Comparison of ENCODE assay signal across 8 mouse cellular contexts in genomic region chr6:24528064-24528243, GRCm38 (mm10). TPM values are rescaled to one million over a fixed set of nuclear protein-coding genes. Genes with fewer than 3 reads are reported as not detected.
DNase-seq lines count a peak whose midpoint lies in the region; ATAC-seq and TF ChIP-seq lines count a peak whose summit lies in the region.

TSS of gene Asb15 (plus strand) at chr6:24528144.

- WGBS in embryonic facial prominence, embryonic 15.5 days: 43% methylated on average over 2 of the region's 2 CpGs
- 48% methylated on average over 2 of the region's 2 CpGs for WGBS in hindbrain, embryonic 15.5 days
- 45% methylated on average over 2 of the region's 2 CpGs for WGBS in midbrain, postnatal 0 days

- DNase-seq in layer of hippocampus, adult 2 months (ENCODE audit: low spot score in 2 of 2): no peak
- DNase-seq in layer of hippocampus, postnatal 14 days (ENCODE audit: low spot score in 2 of 2): no peak
- no peak for DNase-seq in midbrain, postnatal 0 days (ENCODE audit: low spot score)
- no peak for DNase-seq in cerebellum, postnatal 25 days
- DNase-seq in layer of hippocampus, adult 18-20 months (ENCODE audit: low spot score in 2 of 2): no peak
- no peak for DNase-seq in adrenal gland, postnatal 4 days (ENCODE audit: low spot score in 2 of 2)

- H3K27ac ChIP-seq in layer of hippocampus, adult 2 months: peak within 1 kb of the TSS; percentile 90
- H3K27ac ChIP-seq in embryonic facial prominence, embryonic 15.5 days (replicated peaks): 0 out of 2 replicates have a peak within 1 kb of the TSS, but pooled peaks have one; percentile 31
- H3K27ac ChIP-seq in hindbrain, embryonic 15.5 days (replicated peaks): peak within 1 kb of the TSS; percentile 59
- H3K27ac ChIP-seq in midbrain, postnatal 0 days (ENCODE audit: low read depth, low read length): peak within 1 kb of the TSS; percentile 33; the same call in 1 of the 2 replicates

- no peak for ATAC-seq in embryonic facial prominence, embryonic 15.5 days (ENCODE audit: insufficient number of reproducible peaks, low FRiP score, low TSS enrichment, low read depth)
- ATAC-seq in hindbrain, embryonic 15.5 days (ENCODE audit: low FRiP score, low read depth): no peak
- ATAC-seq in midbrain, postnatal 0 days (ENCODE audit: low FRiP score): no peak

- H3K36me3 ChIP-seq in embryonic facial prominence, embryonic 15.5 days: no peaks in the 10 kb centered on the region
- no peaks in the 10 kb centered on the region; the same call in 1 of the 2 replicates for H3K36me3 ChIP-seq in hindbrain, embryonic 15.5 days
- H3K36me3 ChIP-seq in midbrain, postnatal 0 days (ENCODE audit: insufficient read depth, low read length): 0 out of 2 replicates have a peak, but pooled peaks cover 5% of the 10 kb centered on the region

- peak within 1 kb of the TSS; percentile 93 for H3K4me3 ChIP-seq in layer of hippocampus, adult 2 months
- peak within 1 kb of the TSS; percentile 79 for H3K4me3 ChIP-seq in embryonic facial prominence, embryonic 15.5 days (replicated peaks)
- H3K4me3 ChIP-seq in hindbrain, embryonic 15.5 days: peak within 1 kb of the TSS; percentile 81
- peak within 1 kb of the TSS; percentile 78 for H3K4me3 ChIP-seq in midbrain, postnatal 0 days (ENCODE audit: low read depth, low read length)

- no peaks in the 10 kb centered on the region for H3K9me3 ChIP-seq in embryonic facial prominence, embryonic 15.5 days (replicated peaks)
- H3K9me3 ChIP-seq in hindbrain, embryonic 15.5 days: no peaks in the 10 kb centered on the region
- no peaks in the 10 kb centered on the region for H3K9me3 ChIP-seq in midbrain, postnatal 0 days (ENCODE audit: low read length)

- peak within 1 kb of the TSS; percentile 67 for H3K4me2 ChIP-seq in embryonic facial prominence, embryonic 15.5 days (replicated peaks)
- H3K4me2 ChIP-seq in hindbrain, embryonic 15.5 days: peak within 1 kb of the TSS; percentile 71
- H3K4me2 ChIP-seq in midbrain, postnatal 0 days (ENCODE audit: low read depth, low read length, poor library complexity, severe bottlenecking): peak within 1 kb of the TSS; percentile 72

- H3K9ac ChIP-seq in embryonic facial prominence, embryonic 15.5 days: peak within 1 kb of the TSS; percentile 65
- H3K9ac ChIP-seq in hindbrain, embryonic 15.5 days: peak within 1 kb of the TSS; percentile 75
- peak within 1 kb of the TSS; percentile 74 for H3K9ac ChIP-seq in midbrain, postnatal 0 days (replicated peaks; ENCODE audit: low read length, poor library complexity, severe bottlenecking)

- no peaks in the 10 kb centered on the region for H3K27me3 ChIP-seq in embryonic facial prominence, embryonic 15.5 days
- no peaks in the 10 kb centered on the region for H3K27me3 ChIP-seq in hindbrain, embryonic 15.5 days
- no peaks in the 10 kb centered on the region for H3K27me3 ChIP-seq in midbrain, postnatal 0 days (ENCODE audit: insufficient read depth, low read length)

- peaks cover 26% of the 10 kb centered on the region for H3K4me1 ChIP-seq in embryonic facial prominence, embryonic 15.5 days
- H3K4me1 ChIP-seq in hindbrain, embryonic 15.5 days (replicated peaks): peaks cover 31% of the 10 kb centered on the region
- peaks cover 17% of the 10 kb centered on the region; the same call in 1 of the 2 replicates for H3K4me1 ChIP-seq in midbrain, postnatal 0 days (ENCODE audit: insufficient read depth, low read length)

- TF ChIP-seq CTCF in layer of hippocampus, adult 2 months (conservative IDR thresholded peaks at IDR 0.05): no peak
- no peak for TF ChIP-seq CTCF in midbrain, postnatal 0 days (IDR thresholded peaks at IDR 0.05)

RNA-seq across cellular contexts. Expression of gene Asb15, which starts in this region (rescaled TPM):
- total RNA-seq in layer of hippocampus, adult 2 months (2021): not detected
- total RNA-seq in layer of hippocampus, postnatal 14 days (2021): not detected
- not detected in 2 replicates for polyA plus RNA-seq in embryonic facial prominence, embryonic 15.5 days (2015; fragmentation: Nextera tagmentation; extraction: Ambion mirVana)
- 0.03 TPM in 1 of 2 replicates, not detected in the other for polyA plus RNA-seq in hindbrain, embryonic 15.5 days (2015; fragmentation: Nextera tagmentation; extraction: Ambion mirVana)
- not detected in 2 replicates for total RNA-seq in midbrain, postnatal 0 days (2014; rRNA removed)
- 0.05 TPM in 1 of 2 replicates, not detected in the other for polyA plus RNA-seq in midbrain, postnatal 0 days (2015; fragmentation: Nextera tagmentation; extraction: Ambion mirVana)
- not detected for total RNA-seq in layer of hippocampus, adult 18-20 months (2021)
- total RNA-seq in adrenal gland, postnatal 4 days (2021): under 1 TPM in 1 of 2 experiments, not detected in 1; 0.28 TPM

Comparison
In these comparisons a context has a peak if more than half of its experiments do, and no peak if none do; other contexts are left out.
1. H3K27ac ChIP-seq: peak in every context shown above with its lines; median percentile 90 in layer of hippocampus, adult 2 months; 59 in hindbrain, embryonic 15.5 days; 33 in midbrain, postnatal 0 days; 31 in embryonic facial prominence, embryonic 15.5 days.